Mouse (Mus musculus) urinary bladder, adult 2 months (tissue): ENCODE measurements at regions not wholly inside any gene's neighbourhood (a gene's known extent, or its start where the extent isn't known, plus 50 kb on each side); places are given as distances from the start of the nearest gene placed in this dataset.
"Not testable (repeated sequence)": the region's sequence is repeated elsewhere in the genome, so short reads cannot be mapped to it uniquely, and the experiment has no call there.

ENCODE experiments used
- DNase-seq: peaks from one replicate; pipeline ENCODE4 v3.0.0; 2022; ENCODE audit warnings: low spot score

DNA sequence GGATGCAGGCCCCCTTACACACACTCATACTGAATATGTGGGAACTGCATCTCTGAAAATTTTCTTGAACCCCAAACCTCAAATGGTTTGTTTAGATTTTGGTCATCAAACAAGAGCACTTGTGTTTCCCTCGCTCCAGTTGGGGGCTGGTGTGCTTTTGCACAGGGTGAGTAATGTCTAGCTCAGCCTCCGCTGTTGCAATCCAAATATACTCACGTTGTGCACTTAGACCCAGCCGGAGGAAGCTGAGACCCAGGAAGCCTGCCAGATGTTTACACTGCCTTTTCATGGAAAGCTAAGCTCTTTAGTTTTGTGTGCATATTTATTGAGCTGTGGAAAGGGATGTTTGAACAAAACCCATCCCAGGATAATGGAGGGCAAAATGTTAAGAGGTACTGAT, 148.9 kb upstream of the Gm12728 start:
- DNase-seq, result no peak

- no peak for DNase-seq
Observed at GRCm38 (mm10) chr4:105641582-105641981, 148.1 kb upstream of the Gm12728 start.

DNA sequence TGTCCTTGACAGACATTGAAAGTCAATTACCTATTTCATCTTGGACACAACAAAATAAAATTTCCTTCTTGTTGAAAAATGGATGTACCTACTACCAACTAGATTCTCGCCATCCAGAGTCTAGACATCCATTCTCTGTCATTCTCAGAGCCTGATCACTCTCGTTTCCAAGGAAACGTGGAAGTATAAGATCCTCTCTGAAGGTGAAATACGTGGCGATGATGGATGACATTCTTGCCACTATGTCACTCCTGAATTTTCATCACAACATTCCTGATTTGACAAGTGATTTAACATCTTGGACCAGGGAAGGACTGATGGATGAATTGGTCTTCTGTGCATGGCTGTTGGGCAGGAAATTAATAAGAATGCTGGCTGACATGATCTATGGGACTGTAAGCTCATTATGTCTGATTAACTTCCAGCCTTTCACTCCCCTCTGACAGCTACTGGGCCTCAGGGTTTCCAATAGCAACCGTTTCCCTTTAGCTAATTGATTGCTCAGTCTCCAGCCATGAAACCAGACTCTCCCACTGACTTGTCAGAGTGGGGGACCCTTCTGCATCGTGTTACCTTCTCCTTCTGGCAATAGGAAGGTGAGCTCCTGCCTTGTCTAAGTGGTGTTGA, 140.7 kb upstream of the Gm12728 start:
- no peak for DNase-seq

GRCm38 (mm10) chr4:105649447-105649833, 140.2 kb upstream of the Gm12728 start:
- no peak for DNase-seq

GRCm38 (mm10) chr4:105656071-105656655, 133.5 kb upstream of the Gm12728 start:
- no peak for DNase-seq

DNA sequence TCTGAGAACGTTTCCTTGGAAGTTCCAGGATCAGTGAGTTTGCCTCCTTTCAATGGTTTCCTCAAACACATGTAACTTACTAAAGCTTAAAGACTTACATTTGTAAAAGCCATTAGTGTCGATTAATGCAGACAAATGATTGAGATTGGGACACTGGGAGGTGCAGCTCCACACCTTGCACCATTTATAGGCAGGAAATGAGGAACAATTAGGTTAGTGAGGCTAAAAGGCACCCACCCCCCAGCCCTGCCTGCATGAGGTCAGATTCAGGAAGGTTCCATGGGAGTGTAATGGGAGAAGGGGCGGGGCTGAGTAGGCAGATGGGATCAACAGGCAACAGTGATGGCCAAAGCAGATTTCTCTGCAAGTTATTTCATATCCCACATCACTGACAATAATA, 131.1 kb upstream of the Gm12728 start:
- DNase-seq, result no peak

- DNase-seq, result no peak
Observed at GRCm38 (mm10) chr4:105676690-105677089, 113.0 kb upstream of the Gm12728 start.

DNA sequence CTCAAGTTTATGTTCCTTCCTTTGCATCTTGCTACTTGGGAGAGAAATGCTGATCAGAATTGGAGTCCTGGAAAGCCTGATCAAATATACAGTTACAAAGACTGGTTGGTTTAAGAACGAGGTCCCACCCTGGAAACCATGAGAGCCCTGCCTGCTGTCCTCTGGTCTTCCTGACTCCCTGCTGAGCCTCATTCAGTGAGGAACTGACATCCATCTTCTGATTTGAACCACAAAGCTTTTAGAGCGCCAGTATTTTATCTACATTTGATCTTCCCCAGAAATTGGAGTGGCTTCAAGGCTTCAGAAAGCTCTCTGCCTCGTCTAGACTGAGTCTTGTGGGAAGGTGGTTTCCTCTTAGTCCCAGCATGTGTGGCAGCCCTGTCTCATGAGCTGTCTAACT, 99.0 kb upstream of the Gm12728 start:
- no peak for DNase-seq

GRCm38 (mm10) chr4:105692380-105692779, 97.3 kb upstream of the Gm12728 start:
- no peak for DNase-seq

DNA sequence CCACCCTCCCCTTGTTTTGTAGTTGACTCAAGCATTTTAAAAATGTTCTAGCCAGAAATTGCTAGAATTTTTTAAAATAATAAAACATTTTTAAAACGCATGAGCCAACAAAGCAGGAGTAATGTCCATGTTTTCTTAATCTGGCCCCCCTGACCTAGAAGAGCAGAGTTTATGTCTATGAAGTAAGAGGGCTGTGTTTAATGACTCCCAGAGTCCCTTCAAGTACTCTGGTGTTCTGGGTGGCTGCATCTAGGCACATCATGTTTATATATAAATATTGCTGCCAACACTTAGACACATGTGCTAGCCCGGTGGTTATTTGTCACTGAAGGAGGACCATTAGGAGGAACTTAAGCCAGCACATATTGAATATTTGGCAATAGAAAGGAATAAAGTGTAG, 93.8 kb upstream of the Gm12728 start:
- DNase-seq, result no peak

- DNase-seq, result no peak
Observed at GRCm38 (mm10) chr4:105697123-105697522, 92.5 kb upstream of the Gm12728 start.

DNA sequence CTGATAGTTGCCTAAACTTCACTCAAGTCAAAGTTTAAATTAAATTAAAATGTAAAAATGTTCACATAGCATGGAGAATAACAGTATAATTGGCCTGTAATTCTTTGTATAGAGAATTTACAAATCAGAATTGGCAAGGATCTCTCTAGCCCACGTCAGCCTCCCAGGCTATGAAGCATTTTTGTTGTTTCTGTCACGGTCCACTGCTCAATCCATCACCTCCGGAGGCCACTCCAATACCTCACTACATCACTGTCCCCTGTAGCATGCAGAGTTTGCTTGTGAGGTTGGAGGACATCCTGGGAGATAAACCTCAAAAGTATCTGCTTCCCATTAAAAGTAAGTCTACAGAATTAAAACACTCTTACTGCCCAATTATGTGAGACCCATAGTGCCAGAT, 87.6 kb upstream of the Gm12728 start:
- DNase-seq, result no peak

- DNase-seq, result no peak
Observed at GRCm38 (mm10) chr4:105703408-105703807, 86.3 kb upstream of the Gm12728 start.

DNA sequence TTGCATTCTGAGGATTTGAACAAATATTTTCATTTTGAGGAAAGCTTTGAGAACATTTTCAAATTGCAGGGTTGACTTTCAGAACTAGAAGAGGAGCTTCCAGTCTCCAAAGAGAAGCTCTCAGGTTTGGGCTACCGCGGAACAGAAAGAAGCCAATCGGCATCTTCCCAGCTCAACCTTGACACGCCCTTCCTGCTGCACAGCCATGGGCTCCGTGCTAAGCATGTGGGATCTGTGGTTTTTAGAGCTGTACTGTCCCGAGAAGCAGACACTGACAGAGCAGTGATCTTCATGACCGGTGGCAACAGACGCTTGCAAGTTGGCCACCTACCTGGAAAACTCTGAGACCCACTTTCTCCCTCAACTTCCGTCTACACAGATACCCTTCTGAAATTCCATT, 85.4 kb upstream of the Gm12728 start:
- no peak for DNase-seq

DNA sequence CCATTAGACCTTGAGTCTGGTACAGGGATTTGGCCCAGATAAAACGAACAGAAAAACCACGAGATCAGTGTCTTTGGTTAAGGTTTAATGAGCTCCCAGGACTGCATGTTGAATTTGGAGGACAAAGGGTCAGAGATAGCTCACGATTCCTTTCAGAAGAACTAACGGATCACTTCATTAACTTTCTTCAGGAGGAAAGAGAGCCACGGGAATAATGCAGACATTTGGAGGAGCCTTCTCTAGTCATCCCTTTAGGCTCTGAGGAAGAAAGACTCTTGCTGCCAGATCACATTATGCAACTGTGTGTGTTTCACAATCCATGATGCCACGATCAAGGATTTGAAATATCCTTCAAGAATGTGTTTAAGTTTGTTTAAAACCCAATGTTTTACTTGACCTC, 83.7 kb upstream of the Gm12728 start:
- DNase-seq, result no peak

- DNase-seq, result no peak
Observed at GRCm38 (mm10) chr4:105708080-105708796, 81.4 kb upstream of the Gm12728 start.

- DNase-seq, result no peak
Observed at GRCm38 (mm10) chr4:105713956-105714355, 75.7 kb upstream of the Gm12728 start.

GRCm38 (mm10) chr4:105718080-105718479, 71.6 kb upstream of the Gm12728 start:
- no peak for DNase-seq

GRCm38 (mm10) chr4:105728696-105729095, 61.0 kb upstream of the Gm12728 start:
- DNase-seq, result no peak

- no peak for DNase-seq
Observed at GRCm38 (mm10) chr4:105730900-105731299, 58.8 kb upstream of the Gm12728 start.

DNA sequence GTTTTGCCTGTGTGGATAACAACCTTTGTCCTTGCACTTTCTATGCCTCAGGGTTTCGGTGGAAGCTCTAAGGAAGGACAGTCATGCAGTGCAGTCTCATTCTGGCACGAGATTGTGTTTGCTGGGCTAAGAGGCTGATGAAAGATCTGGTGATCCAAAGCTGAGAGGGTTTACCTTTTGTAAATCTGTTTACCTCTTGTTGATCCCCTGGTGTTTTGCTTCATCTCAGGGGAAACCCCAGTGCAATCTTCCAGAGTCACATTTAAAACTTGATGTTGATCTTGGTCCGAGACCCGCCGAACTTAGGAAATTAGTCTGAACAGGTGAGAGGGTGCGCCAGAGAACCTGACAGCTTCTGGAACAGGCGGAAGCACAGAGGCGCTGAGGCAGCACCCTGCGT, 54.6 kb upstream of the Gm12728 start:
- DNase-seq, result not testable (repeated sequence)
